Mouse (Mus musculus) neutrophil, adult 5-6 weeks (primary cell): ENCODE results near the gene Ric8a. TPM values are rescaled to one million over a fixed set of nuclear protein-coding genes. Genes with fewer than 3 reads are reported as not detected.

ENCODE experiments used
- ATAC-seq: fragments of 151-379, 151-347 bp; 2 replicates; pipeline ENCODE4 v1.8.0; 2017; ENCODE audit warnings: mild to moderate bottlenecking, moderate TSS enrichment; ENCODE audit not compliant: insufficient number of reproducible peaks, poor library complexity, low FRiP score, severe bottlenecking; ENCODE audit errors: extremely low read depth
- total RNA-seq: library from RNA; stranded (forward); fragments of 200-1000 nt; gene quantifications from 2 replicates; pipeline ENCODE4 v1.2.3, GENCODE M21; 2017

Ric8a gene
- total RNA-seq, 1 experiment from 2014 or later = 120 TPM

- no peak for ATAC-seq
These were observed 23.7 kb downstream of the Ric8a start for GRCm38 (mm10) chr7:140880419-140880818.

GRCm38 (mm10) chr7:140880865-140881515 lies 24.2 kb downstream of the Ric8a start:
- ATAC-seq = no peak

GRCm38 (mm10) chr7:140881696-140882468 lies 25.1 kb downstream of the Ric8a start, which contains the start of the genes Psmd13 and Sirt3:
Gene Psmd13 (plus strand): TSS chr7:140881968.
Gene Sirt3 (minus strand): TSS chr7:140882309.
- peak; percentile 90 for ATAC-seq

GRCm38 (mm10) chr7:140882469-140882803 lies 25.7 kb downstream of the Ric8a start:
- ATAC-seq = no peak

- 0 out of 2 replicates have a peak, but pooled peaks have one; percentile 44 for ATAC-seq
These were observed 33.9 kb downstream of the Ric8a start for GRCm38 (mm10) chr7:140890636-140891035.

- no peak for ATAC-seq
These were observed 37.3 kb downstream of the Ric8a start for GRCm38 (mm10) chr7:140894031-140894430.

GRCm38 (mm10) chr7:140894611-140895010 lies 37.9 kb downstream of the Ric8a start:
- ATAC-seq = no peak

GRCm38 (mm10) chr7:140897863-140898262 lies 41.1 kb downstream of the Ric8a start:
- no peak for ATAC-seq

GRCm38 (mm10) chr7:140899121-140899520 lies 42.4 kb downstream of the Ric8a start:
- ATAC-seq = no peak

GRCm38 (mm10) chr7:140900220-140900619 lies 43.5 kb downstream of the Ric8a start, which contains the start of gene Cox8b:
Gene Cox8b (minus strand): TSS chr7:140900446.
- ATAC-seq = no peak

- no peak for ATAC-seq
These were observed 45.5 kb downstream of the Ric8a start for GRCm38 (mm10) chr7:140902036-140902875.

- peak; percentile 53 for ATAC-seq
These were observed 46.5 kb downstream of the Ric8a start for GRCm38 (mm10) chr7:140903212-140903611.

GRCm38 (mm10) chr7:140905642-140906081 lies 48.9 kb downstream of the Ric8a start:
- ATAC-seq = no peak

- ATAC-seq = no peak
These were observed 50.4 kb downstream of the Ric8a start for GRCm38 (mm10) chr7:140907131-140907530.

GRCm38 (mm10) chr7:140907697-140908096 lies 50.9 kb downstream of the Ric8a start:
- no peak for ATAC-seq

GRCm38 (mm10) chr7:140908181-140908580 lies 51.4 kb downstream of the Ric8a start:
- no peak for ATAC-seq

GRCm38 (mm10) chr7:140908634-140909107 lies 51.9 kb downstream of the Ric8a start:
- peak; percentile 84 for ATAC-seq

GRCm38 (mm10) chr7:140912293-140912692 lies 55.5 kb downstream of the Ric8a start:
- ATAC-seq = no peak

- ATAC-seq = no peak
These were observed 56.2 kb downstream of the Ric8a start for GRCm38 (mm10) chr7:140912846-140913482.
